In the genomic region with DNA sequence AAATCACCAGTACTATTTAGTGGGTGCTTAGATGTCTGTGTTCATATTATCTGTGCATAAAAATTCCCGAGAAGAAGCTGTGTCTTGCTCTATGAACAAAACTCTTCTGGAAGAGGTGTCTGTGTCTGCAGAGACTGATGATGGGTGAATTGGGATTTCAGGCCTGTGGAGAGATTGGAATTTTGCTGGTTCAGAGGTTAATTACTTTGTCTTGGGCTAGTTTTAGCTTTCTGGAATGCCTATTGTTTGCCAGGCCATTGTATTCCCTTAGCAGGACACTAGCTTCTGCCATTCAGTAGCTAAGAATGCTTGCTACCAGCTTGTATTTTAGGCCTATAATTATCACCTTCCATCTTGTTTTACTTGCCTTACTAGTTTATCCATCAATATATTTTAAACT, we compare ENCODE assay signal across 10 mouse cellular contexts.
A peak's percentile ranks its signal among the peaks of the same experiment; 100 is the strongest.
DNase-seq lines count a peak whose midpoint lies in the region; ATAC-seq lines count a peak whose summit lies in the region.
"Had no signal": no experiment of that assay in that cellular context is flagged by ENCODE, and none has a peak within 500 bp of the region (broad histone marks: within the 10 kb centered on the region; RNA-seq: fewer than 3 reads in every experiment).

No protein-coding gene starts in this region.

- peaks cover 57% of the 10 kb centered on the region for H3K4me1 ChIP-seq in forebrain, embryonic 10.5 days
- peaks cover 11% of the 10 kb centered on the region for H3K4me1 ChIP-seq in hindbrain, embryonic 16.5 days (ENCODE audit: control insufficient read depth, insufficient read depth, low read depth, low read length)
- H3K4me1 ChIP-seq in neural tube, embryonic 12.5 days = peaks cover 8% of the 10 kb centered on the region

- no peak for ATAC-seq in hindbrain, embryonic 16.5 days
- ATAC-seq in neural tube, embryonic 12.5 days (ENCODE audit: low FRiP score, low read depth) = no peak

- H3K9ac ChIP-seq in hindbrain, embryonic 16.5 days (ENCODE audit: low read depth, low read length) = peak overlapping the region; percentile 35; the same call in 1 of the 2 replicates
- H3K9ac ChIP-seq in neural tube, embryonic 12.5 days = no peak overlapping the region

- DNase-seq in embryo, embryonic 10 days (ENCODE audit: low spot score) = peak; percentile 50
- no peak for DNase-seq in embryo, embryonic 11 days
- no peak for DNase-seq in forebrain, embryonic 10.5 days (ENCODE audit: extremely low spot score, low spot score)
- DNase-seq in lung, postnatal 25 days (ENCODE audit: low spot score) = no peak
- DNase-seq in B cell, adult 2 months = no peak
- DNase-seq in liver = no peak
- DNase-seq: lung, adult 2 months had no signal

- peak overlapping the region; percentile 91 for H3K27ac ChIP-seq in forebrain, embryonic 10.5 days
- H3K27ac ChIP-seq in hindbrain, embryonic 16.5 days (ENCODE audit: low read depth, low read length) = peak overlapping the region; percentile 80
- H3K27ac ChIP-seq in neural tube, embryonic 12.5 days = peak overlapping the region; percentile 74; the same call in 1 of the 2 replicates

- 13% methylated on average over 1 of the region's 1 CpGs for WGBS in forebrain, embryonic 10.5 days
- WGBS in hindbrain, embryonic 16.5 days = 11% methylated on average over 1 of the region's 1 CpGs
- WGBS in neural tube, embryonic 12.5 days = 13% methylated on average over 1 of the region's 1 CpGs

- H3K9me3 ChIP-seq in forebrain, embryonic 10.5 days = no peaks in the 10 kb centered on the region
- no peaks in the 10 kb centered on the region for H3K9me3 ChIP-seq in hindbrain, embryonic 16.5 days (ENCODE audit: control insufficient read depth, low read length)
- no peaks in the 10 kb centered on the region for H3K9me3 ChIP-seq in neural tube, embryonic 12.5 days

- no peak overlapping the region for H3K4me2 ChIP-seq in hindbrain, embryonic 16.5 days (ENCODE audit: low read length)
- H3K4me2 ChIP-seq in neural tube, embryonic 12.5 days (replicated peaks) = peak overlapping the region; percentile 33

- no peaks in the 10 kb centered on the region for H3K36me3 ChIP-seq in forebrain, embryonic 10.5 days (replicated peaks)
- no peaks in the 10 kb centered on the region for H3K36me3 ChIP-seq in hindbrain, embryonic 16.5 days (ENCODE audit: control insufficient read depth, insufficient read depth, low read length)
- no peaks in the 10 kb centered on the region for H3K36me3 ChIP-seq in neural tube, embryonic 12.5 days

- H3K27me3 ChIP-seq in forebrain, embryonic 10.5 days (ENCODE audit: poor library complexity, severe bottlenecking) = no peaks in the 10 kb centered on the region
- no peaks in the 10 kb centered on the region for H3K27me3 ChIP-seq in hindbrain, embryonic 16.5 days (replicated peaks; ENCODE audit: control insufficient read depth, insufficient read depth, low read length)
- no peaks in the 10 kb centered on the region for H3K27me3 ChIP-seq in neural tube, embryonic 12.5 days (replicated peaks)

- no peak overlapping the region; the same call in 1 of the 2 replicates for H3K4me3 ChIP-seq in forebrain, embryonic 10.5 days
- H3K4me3 ChIP-seq in hindbrain, embryonic 16.5 days (ENCODE audit: low read length) = no peak overlapping the region
- no peak overlapping the region for H3K4me3 ChIP-seq in neural tube, embryonic 12.5 days
- H3K4me3 ChIP-seq: erythroblast, embryonic 14.5 days had no signal
